Mouse (Mus musculus) olfactory bulb, adult 2 months (tissue): ENCODE data around the gene Krt17.

Experiments used
- CTCF ChIP-seq: fragments of 200-500 bp; IDR thresholded peaks from 2 replicates; pipeline ENCODE4 v1.5.1; 2012; ENCODE audit warnings: low read depth, mild to moderate bottlenecking, low read length, moderate library complexity; ENCODE audit not compliant: insufficient read depth
- POLR2A ChIP-seq: fragments of 200-500 bp; IDR thresholded peaks from 2 replicates; pipeline ENCODE4 v1.6.1; 2012; ENCODE audit warnings: mild to moderate bottlenecking, low read depth, low read length, moderate library complexity; ENCODE audit not compliant: insufficient read depth

DNA sequence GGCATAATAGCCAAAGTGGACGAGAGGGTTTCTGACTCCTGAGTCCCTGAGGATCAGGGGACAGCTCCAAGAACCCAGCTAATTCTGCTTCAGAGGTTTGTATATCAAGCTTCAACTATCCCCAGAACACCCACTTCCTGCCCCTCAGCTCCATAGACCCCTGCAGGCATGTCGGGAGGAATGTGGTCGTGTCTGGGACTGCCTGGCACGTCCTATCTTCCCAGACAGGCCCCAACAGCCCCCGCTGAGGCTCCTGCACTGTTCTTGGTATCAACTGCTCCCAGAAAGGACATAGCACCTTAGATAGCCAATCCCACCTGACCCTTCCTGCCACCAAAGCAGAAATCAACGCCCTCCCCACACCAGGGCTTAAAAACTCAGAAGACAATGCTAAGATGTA, 52.3 kb downstream of the Krt17 start:
- TF ChIP-seq POLR2A, result no peak
- TF ChIP-seq CTCF, result no peak
